ENCODE assay signal across 8 mouse cellular contexts in the genomic region with DNA sequence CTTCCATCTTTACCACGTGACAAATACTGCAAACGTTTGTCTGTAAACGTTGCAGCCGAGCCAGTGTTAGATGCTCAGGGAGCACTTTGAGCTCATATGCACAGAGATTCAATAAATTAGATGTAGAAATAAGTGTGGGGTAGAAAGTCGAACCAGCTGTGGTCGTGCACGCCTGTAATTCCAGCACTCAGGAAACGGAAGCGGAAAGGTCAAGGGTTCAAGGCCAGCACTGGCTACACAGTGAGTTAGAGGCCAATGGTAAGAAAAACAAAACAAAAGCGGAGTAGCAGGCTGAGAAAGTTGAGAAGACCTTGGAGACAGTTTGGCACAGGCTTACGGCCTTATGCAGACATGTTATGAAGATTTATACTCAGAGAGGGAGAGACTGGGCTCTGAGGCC.
DNase-seq lines count a peak whose midpoint lies in the region; ATAC-seq lines count a peak whose summit lies in the region.

No protein-coding gene starts in this region.

- H3K27me3 ChIP-seq in heart, embryonic 10.5 days (ENCODE audit: insufficient read depth, poor library complexity, severe bottlenecking) = no peaks in the 10 kb centered on the region

- H3K4me1 ChIP-seq in heart, embryonic 10.5 days = peaks cover 7% of the 10 kb centered on the region; the same call in 1 of the 2 replicates

- ATAC-seq in granulocyte monocyte progenitor cell, adult 5-6 weeks (replicated peaks; ENCODE audit: poor library complexity, severe bottlenecking) = no peak

- 71% methylated on average over 11 of the region's 11 CpGs for WGBS in heart, embryonic 10.5 days

- H3K27ac ChIP-seq in heart, embryonic 10.5 days = no peak overlapping the region

- no peak overlapping the region for H3K4me3 ChIP-seq in heart, embryonic 10.5 days

- H3K9me3 ChIP-seq in heart, embryonic 10.5 days = no peaks in the 10 kb centered on the region

- peak; percentile 9 to 12 for DNase-seq in heart, adult 18-20 months
- no peak for DNase-seq in heart, embryonic 10.5 days (ENCODE audit: low spot score)
- DNase-seq in adrenal gland, postnatal 14 days = peak; percentile 72
- DNase-seq in kidney, adult 8-10 months = peak; percentile 28 to 45
- DNase-seq in lung, postnatal 10 days = peak; percentile 42
- no peak for DNase-seq in layer of hippocampus, postnatal 10 days (ENCODE audit: low spot score in 2 of 2)
- no peak for DNase-seq in layer of hippocampus, postnatal 36 days

- no peaks in the 10 kb centered on the region for H3K36me3 ChIP-seq in heart, embryonic 10.5 days

Comparison
In these comparisons a context has a peak if more than half of its experiments do, and no peak if none do; other contexts are left out.
1. DNase-seq: peak in heart, adult 18-20 months (2 of 2), adrenal gland, postnatal 14 days (single experiment), kidney, adult 8-10 months (2 of 2) and lung, postnatal 10 days (single experiment); none in heart, embryonic 10.5 days (single experiment), layer of hippocampus, postnatal 10 days (0 of 2) and layer of hippocampus, postnatal 36 days (0 of 2).